Mouse (Mus musculus) lung, postnatal 0 days (tissue): ENCODE measurements at regions not wholly inside any gene's neighbourhood (a gene's known extent, or its start where the extent isn't known, plus 50 kb on each side); places are given as distances from the start of the nearest gene placed in this dataset.

ENCODE experiments used
- CTCF ChIP-seq: IDR thresholded peaks from 2 replicates; pipeline ENCODE4 v1.5.1; 2016; ENCODE audit warnings: antibody characterized with exemption, mild to moderate bottlenecking
- EP300 ChIP-seq: IDR thresholded peaks from 2 replicates; pipeline ENCODE4 v1.6.1; 2016; ENCODE audit warnings: antibody characterized with exemption, mild to moderate bottlenecking, control low read depth

DNA sequence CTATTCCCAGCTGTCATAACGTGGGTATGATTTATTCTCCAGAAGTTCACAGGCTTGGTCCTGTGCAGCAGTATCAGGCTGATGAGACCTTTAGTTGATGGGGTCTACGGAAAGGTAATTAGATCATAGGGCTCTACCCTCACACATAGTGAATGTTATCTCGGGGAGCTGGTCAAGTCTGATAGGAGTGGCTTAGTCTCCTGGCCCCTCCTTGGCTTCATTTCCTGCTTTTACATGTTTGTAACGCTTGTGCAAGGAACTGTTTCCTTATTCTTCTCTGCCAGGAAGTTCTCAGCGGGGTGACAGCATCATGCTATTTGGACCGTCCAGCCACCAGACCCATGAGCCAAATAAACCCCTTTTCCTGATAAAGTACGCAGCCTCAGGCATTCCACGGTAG lies 109.6 kb upstream of the Klf3 start:
- TF ChIP-seq CTCF (no peak), EP300 (no peak)
